24 mouse cellular contexts compared by ENCODE assay signal in genomic region chr2:143712901-143713300, GRCm38 (mm10).
DNase-seq lines count a peak whose midpoint lies in the region; ATAC-seq lines count a peak whose summit lies in the region.
"Had no signal": no experiment of that assay in that cellular context is flagged by ENCODE, and none has a peak within 500 bp of the region (broad histone marks: within the 10 kb centered on the region; RNA-seq: fewer than 3 reads in every experiment).

No protein-coding gene starts in this region.

- DNase-seq in hindbrain, embryonic 10.5 days (ENCODE audit: low spot score): no peak
- no peak for DNase-seq in neural tube, embryonic 11.5 days (ENCODE audit: low spot score)
- peak; percentile 67 for DNase-seq in brain, adult 2 months (ENCODE audit: low read depth, low spot score)
- DNase-seq in cerebellum, adult 11 months: no peak
- DNase-seq: adrenal gland, postnatal 10 days; B cell, adult 2 months; cerebellum, adult 18-20 months; cerebellum, adult 9-10 months; cerebellum, postnatal 14 days; gastrocnemius, postnatal 25 days; heart, adult 18-20 months; heart, postnatal 10 days; heart, postnatal 36 days; kidney, adult 11 months; kidney, adult 8-10 months had no signal

- H3K36me3 ChIP-seq in hindbrain, embryonic 12.5 days: no peaks in the 10 kb centered on the region
- no peaks in the 10 kb centered on the region for H3K36me3 ChIP-seq in hindbrain, embryonic 10.5 days
- no peaks in the 10 kb centered on the region for H3K36me3 ChIP-seq in neural tube, embryonic 11.5 days (ENCODE audit: control insufficient read depth, insufficient read depth, low read length)
- H3K36me3 ChIP-seq in neural tube, embryonic 15.5 days: no peaks in the 10 kb centered on the region
- H3K36me3 ChIP-seq: forebrain, embryonic 10.5 days; heart, embryonic 12.5 days; heart, embryonic 15.5 days; hindbrain, embryonic 15.5 days; intestine, embryonic 15.5 days had no signal

- no peaks in the 10 kb centered on the region for H3K27me3 ChIP-seq in hindbrain, embryonic 12.5 days
- H3K27me3 ChIP-seq in hindbrain, embryonic 10.5 days (ENCODE audit: insufficient read depth, poor library complexity, severe bottlenecking): no peaks in the 10 kb centered on the region
- H3K27me3 ChIP-seq in neural tube, embryonic 11.5 days (ENCODE audit: control insufficient read depth, insufficient read depth, low read length): no peaks in the 10 kb centered on the region
- no peaks in the 10 kb centered on the region for H3K27me3 ChIP-seq in neural tube, embryonic 15.5 days (replicated peaks)
- H3K27me3 ChIP-seq: forebrain, embryonic 13.5 days; heart, embryonic 12.5 days; heart, embryonic 15.5 days; hindbrain, embryonic 15.5 days; intestine, embryonic 15.5 days had no signal

- ATAC-seq in hindbrain, embryonic 12.5 days (ENCODE audit: low FRiP score): peak; percentile 41
- peak; percentile 25; the same call in 1 of the 2 replicates for ATAC-seq in neural tube, embryonic 11.5 days (ENCODE audit: insufficient read depth, low FRiP score, low TSS enrichment)
- no peak for ATAC-seq in neural tube, embryonic 15.5 days (ENCODE audit: low FRiP score)
- ATAC-seq: forebrain, embryonic 13.5 days; forebrain, embryonic 16.5 days; intestine, embryonic 15.5 days had no signal

- 55% methylated on average over 3 of the region's 3 CpGs for WGBS in hindbrain, embryonic 12.5 days
- WGBS in hindbrain, embryonic 10.5 days: 77% methylated on average over 3 of the region's 3 CpGs
- WGBS in neural tube, embryonic 11.5 days: 60% methylated on average over 3 of the region's 3 CpGs
- WGBS in neural tube, embryonic 15.5 days: 36% methylated on average over 3 of the region's 3 CpGs

- no peaks in the 10 kb centered on the region for H3K4me1 ChIP-seq in hindbrain, embryonic 12.5 days
- no peaks in the 10 kb centered on the region for H3K4me1 ChIP-seq in hindbrain, embryonic 10.5 days (replicated peaks)
- no peaks in the 10 kb centered on the region for H3K4me1 ChIP-seq in neural tube, embryonic 11.5 days (ENCODE audit: control insufficient read depth, insufficient read depth, low read length)
- no peaks in the 10 kb centered on the region for H3K4me1 ChIP-seq in neural tube, embryonic 15.5 days
- H3K4me1 ChIP-seq: forebrain, embryonic 10.5 days; forebrain, embryonic 13.5 days; heart, embryonic 12.5 days; heart, embryonic 15.5 days; hindbrain, embryonic 15.5 days; intestine, embryonic 15.5 days had no signal

- H3K4me3 ChIP-seq in hindbrain, embryonic 12.5 days: no peak overlapping the region
- no peak overlapping the region for H3K4me3 ChIP-seq in hindbrain, embryonic 10.5 days
- H3K4me3 ChIP-seq in neural tube, embryonic 11.5 days (ENCODE audit: low read depth, low read length): no peak overlapping the region
- no peak overlapping the region for H3K4me3 ChIP-seq in neural tube, embryonic 15.5 days (replicated peaks)
- H3K4me3 ChIP-seq: forebrain, embryonic 10.5 days; forebrain, embryonic 13.5 days; heart, embryonic 12.5 days; heart, embryonic 15.5 days; hindbrain, embryonic 15.5 days; intestine, embryonic 15.5 days had no signal

- no peak overlapping the region for H3K9ac ChIP-seq in hindbrain, embryonic 12.5 days
- no peak overlapping the region for H3K9ac ChIP-seq in neural tube, embryonic 11.5 days (ENCODE audit: low read length)
- no peak overlapping the region for H3K9ac ChIP-seq in neural tube, embryonic 15.5 days (replicated peaks)
- H3K9ac ChIP-seq: forebrain, embryonic 13.5 days; heart, embryonic 12.5 days; heart, embryonic 15.5 days; hindbrain, embryonic 15.5 days; intestine, embryonic 15.5 days had no signal

- no peaks in the 10 kb centered on the region for H3K9me3 ChIP-seq in hindbrain, embryonic 12.5 days (replicated peaks)
- no peaks in the 10 kb centered on the region for H3K9me3 ChIP-seq in hindbrain, embryonic 10.5 days
- no peaks in the 10 kb centered on the region for H3K9me3 ChIP-seq in neural tube, embryonic 11.5 days (ENCODE audit: control insufficient read depth, low read length)
- no peaks in the 10 kb centered on the region for H3K9me3 ChIP-seq in neural tube, embryonic 15.5 days (replicated peaks)
- H3K9me3 ChIP-seq: forebrain, embryonic 10.5 days; forebrain, embryonic 13.5 days; heart, embryonic 12.5 days; heart, embryonic 15.5 days; hindbrain, embryonic 15.5 days; intestine, embryonic 15.5 days had no signal

- no peak overlapping the region for H3K27ac ChIP-seq in hindbrain, embryonic 12.5 days
- no peak overlapping the region for H3K27ac ChIP-seq in hindbrain, embryonic 10.5 days
- no peak overlapping the region for H3K27ac ChIP-seq in neural tube, embryonic 11.5 days (ENCODE audit: low read depth, low read length)
- no peak overlapping the region for H3K27ac ChIP-seq in neural tube, embryonic 15.5 days (replicated peaks)
- H3K27ac ChIP-seq: forebrain, embryonic 10.5 days; forebrain, embryonic 13.5 days; heart, embryonic 15.5 days; hindbrain, embryonic 15.5 days; intestine, embryonic 15.5 days had no signal

- H3K4me2 ChIP-seq in hindbrain, embryonic 12.5 days (replicated peaks): no peak overlapping the region
- H3K4me2 ChIP-seq in neural tube, embryonic 11.5 days (ENCODE audit: low read depth): no peak overlapping the region
- no peak overlapping the region for H3K4me2 ChIP-seq in neural tube, embryonic 15.5 days
- H3K4me2 ChIP-seq: forebrain, embryonic 13.5 days; heart, embryonic 12.5 days; heart, embryonic 15.5 days; hindbrain, embryonic 15.5 days; intestine, embryonic 15.5 days had no signal
